Mouse (Mus musculus): ENCODE data around the gene Ptprt. TPM values are rescaled to one million over a fixed set of nuclear protein-coding genes. Genes with fewer than 3 reads are reported as not detected.

Gene Ptprt
- polyA plus RNA-seq, 1 experiment = 2.2 TPM

DNA sequence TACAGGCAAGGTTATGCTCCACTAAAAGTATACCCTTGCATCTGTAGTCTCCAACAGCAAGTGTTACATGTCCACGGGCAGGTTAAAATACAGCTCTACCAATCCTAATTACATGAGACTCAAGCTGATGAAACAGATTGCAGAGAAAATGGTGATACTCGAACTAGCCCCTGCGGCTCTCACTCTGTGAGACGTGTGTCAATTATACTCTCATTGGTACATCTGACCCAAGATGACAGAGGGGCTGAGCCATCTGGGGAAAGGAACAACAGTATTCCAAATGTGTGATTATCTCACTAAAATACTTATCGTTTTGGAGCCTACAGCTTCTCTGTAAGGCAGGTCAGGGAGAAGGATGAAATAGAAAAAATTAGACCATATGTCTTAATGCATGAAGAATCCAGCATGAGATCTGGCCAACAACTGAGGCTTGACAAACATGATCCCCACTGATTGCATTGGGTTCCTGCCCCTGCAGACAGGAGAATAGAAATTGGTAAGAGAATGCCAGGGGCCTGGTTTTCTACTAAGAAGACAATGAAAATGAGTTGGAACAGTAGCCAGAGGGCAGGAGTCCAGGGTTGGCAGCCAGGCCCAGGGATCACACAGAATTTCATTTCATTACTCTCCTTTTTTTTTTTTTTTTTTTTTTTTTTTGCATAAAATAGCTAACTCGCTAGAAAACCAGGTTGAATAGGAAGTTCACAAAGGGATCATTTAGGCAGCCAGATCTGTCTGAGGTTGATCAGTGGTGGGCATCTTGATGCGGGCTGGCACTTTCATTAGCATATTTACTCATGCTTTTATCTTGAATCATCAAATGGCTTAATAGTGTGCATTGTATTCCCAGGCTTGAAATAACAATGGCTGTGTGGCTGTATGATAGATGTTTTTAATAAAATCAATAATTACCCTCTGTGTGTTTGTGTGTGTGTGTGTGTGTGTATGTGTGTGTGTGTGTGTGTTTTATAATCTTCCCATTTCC lies 699.5 kb downstream of the Ptprt start:
- DNase-seq (ENCODE audit: low read depth) = no peak

DNA sequence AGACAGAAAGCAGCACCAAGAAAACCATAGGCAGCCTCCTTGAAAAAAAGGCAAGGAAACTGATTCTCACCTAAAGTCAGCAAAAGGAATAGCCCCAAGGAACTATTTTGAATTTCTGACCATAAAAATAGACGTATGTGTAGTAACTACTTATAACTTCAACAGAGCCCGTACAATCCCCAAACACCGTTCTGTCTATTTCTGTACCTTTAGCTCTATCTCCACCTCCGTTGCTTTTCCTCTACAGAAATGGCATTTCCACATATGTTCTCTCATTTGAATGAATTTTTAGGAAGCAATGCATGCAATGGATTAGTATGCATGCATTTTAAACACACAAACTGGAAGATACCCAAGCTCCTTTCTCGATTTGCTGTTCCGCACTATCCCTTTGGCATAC lies 715.5 kb downstream of the Ptprt start:
- DNase-seq (ENCODE audit: low read depth) = no peak

DNA sequence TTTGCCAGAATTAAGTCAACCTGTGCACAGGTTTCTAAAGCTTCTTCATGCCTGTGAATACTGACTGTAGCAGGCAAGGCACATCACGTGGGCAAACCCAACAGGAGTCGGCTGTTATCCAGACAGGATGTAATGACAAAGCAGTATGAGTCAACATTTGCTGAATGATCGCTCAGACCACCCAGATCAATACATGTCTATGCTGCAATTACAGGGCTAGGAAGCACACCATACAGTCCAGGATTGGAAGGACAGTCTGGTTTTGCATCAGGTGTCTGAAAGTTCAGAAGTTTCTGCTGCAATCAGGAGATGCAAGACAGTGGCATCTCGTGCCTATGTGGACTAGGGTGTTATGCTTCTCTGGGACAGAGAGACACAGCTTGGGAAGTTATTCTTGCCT lies 716.3 kb downstream of the Ptprt start:
- DNase-seq (ENCODE audit: low read depth) = no peak

DNA sequence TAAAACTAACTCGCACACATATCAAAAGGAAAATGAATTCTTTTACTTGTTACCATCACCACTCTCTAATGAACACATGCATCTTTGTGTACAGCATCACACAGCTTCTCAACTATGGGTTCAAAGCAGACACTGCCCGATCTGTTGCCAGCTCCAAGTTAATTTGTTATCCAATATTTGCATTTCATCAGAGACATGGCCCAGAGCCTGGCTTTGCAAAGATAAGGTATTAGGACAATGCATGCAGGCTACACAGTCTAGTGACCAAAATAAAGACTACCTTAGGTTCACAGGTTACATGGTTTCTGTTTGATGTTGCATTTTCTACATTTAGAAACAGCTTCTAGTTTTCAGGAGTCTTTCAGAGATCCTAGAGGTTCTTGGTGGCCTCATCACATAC lies 719.0 kb downstream of the Ptprt start:
- no peak for DNase-seq (ENCODE audit: low read depth)

DNA sequence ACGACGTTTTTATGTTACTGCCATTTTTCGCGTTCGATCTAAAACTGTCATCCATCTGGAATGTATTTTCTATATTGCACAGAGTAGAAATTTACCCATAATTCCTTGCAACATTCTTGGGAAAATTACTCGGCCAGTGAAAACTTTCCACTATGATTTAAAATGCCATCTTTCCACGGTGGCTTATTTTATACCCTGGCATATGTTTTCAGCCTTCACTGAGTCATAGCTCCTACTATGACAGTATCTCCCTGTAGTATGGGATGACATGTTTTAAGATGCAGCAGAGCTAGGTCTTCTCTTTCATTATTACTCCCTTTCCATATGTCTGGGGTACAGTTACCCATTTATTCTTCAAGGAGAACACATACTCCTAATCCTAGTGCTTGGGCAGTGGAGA lies 753.7 kb downstream of the Ptprt start:
- DNase-seq (ENCODE audit: low read depth) = no peak

DNA sequence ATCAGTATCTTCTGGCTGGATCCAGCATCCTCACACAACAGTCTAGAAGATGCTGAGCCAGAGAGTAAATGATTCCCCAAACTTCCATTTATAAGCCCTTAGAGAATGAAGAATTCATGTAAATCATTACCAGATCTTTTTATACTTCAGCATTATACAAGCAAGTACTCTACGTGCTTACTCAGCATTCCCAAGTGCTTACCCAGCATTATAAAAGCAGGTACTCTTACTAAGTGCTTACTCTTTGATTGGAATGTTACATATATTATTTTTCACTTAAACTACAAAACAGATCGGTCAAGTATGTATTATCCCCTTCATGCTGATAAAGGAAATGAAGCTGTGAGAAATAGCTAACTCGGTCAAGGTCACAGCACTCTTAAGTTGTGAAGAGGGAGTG lies 758.8 kb downstream of the Ptprt start:
- no peak for DNase-seq (ENCODE audit: low read depth)

DNA sequence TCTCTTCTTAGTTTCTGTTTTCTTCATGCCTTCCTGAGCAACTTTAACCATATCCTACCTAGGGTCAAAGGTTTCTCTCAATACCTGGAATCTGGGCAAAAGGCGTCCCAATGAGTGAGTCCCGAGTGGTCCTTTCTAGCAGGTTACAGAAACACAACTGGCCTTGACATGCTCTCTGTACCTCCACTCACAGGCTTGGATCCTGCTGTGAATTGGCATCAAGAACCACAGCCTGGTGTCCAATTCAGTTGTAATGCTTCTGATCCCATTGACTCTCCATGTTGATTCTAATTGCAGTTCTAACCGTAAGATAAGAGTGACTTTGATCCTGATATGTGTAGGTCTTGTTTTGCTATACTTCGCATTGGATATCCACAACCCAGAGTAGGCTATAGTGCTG lies 776.5 kb downstream of the Ptprt start:
- no peak for DNase-seq (ENCODE audit: low read depth)

DNA sequence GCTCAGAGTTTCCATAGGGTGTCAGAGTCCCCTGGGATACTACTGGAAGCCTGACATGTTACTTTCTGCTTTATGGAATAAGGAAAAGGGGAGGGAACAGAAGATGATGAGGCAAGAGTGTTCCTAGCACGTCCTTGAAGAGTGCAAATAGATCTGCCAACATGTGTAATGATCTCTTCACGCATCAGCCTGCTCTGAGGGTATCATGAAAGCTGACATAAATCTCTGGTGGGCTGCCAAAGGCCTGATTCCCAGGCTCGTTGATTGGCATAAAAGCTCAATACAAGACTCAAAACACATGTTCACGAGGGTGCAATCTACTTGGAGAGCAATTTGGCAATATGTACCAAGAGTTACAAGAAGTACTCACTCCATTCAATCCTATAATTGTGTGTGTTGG lies 778.4 kb downstream of the Ptprt start:
- no peak for DNase-seq (ENCODE audit: low read depth)

DNA sequence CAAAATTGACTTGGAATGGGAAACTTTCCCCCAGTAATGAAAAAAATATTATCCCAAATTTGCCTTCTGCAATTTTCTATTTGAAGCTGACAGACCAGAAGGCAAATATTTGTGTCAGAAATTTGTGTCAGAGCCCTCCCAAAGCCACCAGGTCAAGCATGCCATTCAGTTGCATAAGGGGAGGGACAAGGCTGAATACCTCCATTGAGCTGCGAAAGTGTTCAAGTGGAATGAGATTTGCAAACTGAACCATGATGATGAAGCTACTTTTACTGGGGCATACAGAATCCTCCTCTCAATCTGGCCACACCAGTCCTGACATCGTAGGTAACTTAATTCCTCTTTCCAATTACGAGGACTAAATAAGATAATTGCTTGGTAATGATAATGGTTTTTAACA lies 780.0 kb downstream of the Ptprt start:
- no peak for DNase-seq (ENCODE audit: low read depth)

DNA sequence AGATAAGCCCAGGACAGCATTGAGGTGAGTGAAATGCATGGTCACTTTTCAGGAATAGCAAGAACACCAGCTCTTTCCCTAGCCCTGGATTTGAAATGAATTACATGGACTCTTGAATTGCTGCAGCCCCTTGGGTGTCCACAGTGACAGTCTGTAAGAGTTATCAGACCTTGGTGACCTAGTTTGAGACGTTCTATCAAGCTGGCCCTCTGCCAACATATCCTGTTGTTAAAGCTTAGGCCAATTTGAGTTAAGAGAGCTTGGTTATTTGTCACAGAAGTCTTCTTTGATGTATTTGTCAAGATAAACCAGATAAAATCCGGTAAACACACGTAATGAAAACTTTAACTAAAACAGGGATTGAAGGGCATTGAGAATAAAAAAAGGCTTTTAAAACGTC lies 795.7 kb downstream of the Ptprt start:
- DNase-seq (ENCODE audit: low read depth) = no peak

DNA sequence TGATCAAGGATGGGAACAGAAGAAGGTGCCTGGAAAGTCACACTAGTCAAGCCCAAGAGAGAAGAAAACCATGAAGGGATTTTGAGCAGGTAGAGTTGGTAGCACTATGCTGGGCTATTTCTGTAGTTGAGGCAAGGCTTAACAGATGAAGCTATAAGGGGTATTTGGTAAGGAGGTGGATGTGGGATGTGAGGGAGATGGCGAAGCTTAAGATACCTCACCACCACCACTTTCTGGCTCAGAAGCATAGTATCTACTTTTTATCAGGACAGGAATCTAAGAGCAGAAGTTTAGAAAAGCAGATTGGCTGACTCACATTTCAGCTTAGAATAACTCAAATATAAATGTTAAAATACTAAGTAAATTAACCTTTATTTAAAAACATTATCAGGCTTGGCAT lies 802.1 kb downstream of the Ptprt start:
- no peak for DNase-seq (ENCODE audit: low read depth)

DNA sequence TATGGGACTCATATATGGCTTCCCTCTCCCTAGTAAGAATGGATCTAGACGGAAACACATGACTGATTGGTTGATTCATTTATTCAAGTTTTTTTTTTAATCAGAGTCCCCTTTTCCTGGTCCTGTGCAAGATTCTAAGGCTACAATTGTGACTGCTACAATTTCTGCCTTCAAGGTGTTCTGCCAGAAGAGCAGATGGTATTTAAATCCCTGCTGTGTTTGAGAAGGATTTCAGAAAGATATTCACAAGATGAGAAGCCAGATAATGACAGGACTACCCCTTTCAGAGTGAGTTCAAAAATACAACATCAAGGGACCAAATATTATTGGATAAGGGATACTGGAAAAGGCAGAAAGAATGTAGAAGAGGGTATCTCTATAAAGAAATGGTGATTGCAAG lies 802.6 kb downstream of the Ptprt start:
- DNase-seq (ENCODE audit: low read depth) = no peak

DNA sequence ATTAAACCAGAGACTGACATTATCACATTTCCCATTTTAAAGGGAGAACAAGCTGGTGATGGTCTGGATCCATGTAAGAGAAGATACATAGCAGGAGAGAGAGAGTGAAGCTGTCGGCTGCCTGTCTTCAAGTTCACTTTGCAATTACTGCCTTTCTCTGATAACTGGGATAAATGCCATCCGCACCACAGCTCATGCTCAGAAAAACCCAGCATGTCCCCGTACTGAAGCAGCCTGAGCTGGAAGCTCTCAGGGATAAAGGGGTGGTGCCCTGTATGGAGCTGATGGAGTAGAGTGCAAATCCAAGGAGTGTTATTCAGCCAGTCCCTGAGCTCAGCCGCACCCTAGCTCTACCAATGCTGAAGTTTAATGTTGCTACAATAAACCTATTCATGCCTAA lies 825.9 kb downstream of the Ptprt start:
- no peak for DNase-seq (ENCODE audit: low read depth)

DNA sequence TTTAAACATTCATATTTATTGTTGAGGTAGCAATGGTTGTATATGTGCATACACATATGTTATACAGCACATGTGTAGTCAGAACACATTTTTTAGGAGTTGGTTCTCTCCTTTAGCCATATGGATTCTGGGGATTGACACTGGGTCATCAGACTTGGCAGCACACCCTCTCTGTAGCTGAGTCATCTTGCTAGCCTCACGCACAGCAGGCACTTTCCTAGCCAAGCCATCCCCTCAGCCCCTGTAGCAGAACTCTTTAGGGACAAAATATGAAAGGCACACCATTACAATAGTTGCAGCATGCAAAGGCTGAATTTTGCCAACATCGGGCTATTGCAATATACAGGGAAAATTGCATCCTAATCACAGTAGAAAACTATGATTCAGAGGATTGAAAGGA lies 827.1 kb downstream of the Ptprt start:
- DNase-seq (ENCODE audit: low read depth) = no peak

DNA sequence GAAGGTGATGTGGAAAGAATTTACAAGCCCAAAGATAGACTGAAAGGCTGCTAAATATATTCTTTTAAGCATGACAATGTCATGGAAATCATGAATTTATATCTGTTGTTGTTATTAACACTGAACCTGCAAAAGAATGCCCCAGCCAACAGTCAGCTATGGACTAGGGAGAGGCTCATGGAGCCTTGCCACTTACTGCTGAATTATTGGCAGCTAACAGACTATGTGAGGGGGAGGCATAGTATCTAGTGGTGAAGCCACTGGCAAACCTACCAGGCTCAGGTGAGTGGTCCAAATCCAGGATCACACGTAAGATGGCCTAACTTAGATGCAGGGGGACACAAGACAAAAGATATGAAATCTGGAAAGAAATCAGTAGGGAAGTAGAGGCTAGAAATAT lies 847.6 kb downstream of the Ptprt start:
- no peak for DNase-seq (ENCODE audit: low read depth)

DNA sequence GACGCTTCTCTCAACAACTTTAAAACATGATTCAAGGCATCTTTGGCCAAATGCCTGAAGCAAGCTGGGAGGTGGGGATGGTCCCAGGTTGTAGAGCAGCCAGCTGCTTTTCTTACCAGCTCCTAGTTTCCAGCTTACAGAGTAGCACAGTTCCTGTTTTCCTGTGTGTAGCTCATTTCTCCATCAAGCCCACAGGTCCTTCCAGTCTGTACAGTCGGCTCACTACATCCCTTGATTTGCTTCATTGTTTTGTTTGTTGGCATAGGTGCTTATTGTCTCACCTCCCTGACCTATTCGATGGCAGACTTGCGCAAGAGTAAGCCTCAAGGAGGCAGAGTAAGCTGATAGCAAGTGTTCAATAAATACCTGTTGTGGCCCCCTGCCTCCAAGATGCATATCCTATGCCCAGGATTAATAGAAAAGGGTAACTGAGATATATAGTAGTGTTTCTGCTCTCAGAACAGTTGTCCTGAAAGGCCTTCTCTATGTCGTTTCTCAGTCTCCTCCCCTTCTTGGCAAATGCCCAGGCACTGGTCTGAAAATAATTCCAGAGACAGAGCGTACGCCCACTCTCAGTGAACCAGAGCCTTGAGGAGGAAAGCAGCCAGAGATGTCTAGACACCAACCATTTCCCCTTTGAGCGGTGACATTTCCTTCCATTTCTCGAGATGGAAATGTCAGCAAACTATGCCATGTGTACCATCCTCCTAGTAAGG lies 852.7 kb downstream of the Ptprt start:
- no peak for DNase-seq (ENCODE audit: low read depth)

DNA sequence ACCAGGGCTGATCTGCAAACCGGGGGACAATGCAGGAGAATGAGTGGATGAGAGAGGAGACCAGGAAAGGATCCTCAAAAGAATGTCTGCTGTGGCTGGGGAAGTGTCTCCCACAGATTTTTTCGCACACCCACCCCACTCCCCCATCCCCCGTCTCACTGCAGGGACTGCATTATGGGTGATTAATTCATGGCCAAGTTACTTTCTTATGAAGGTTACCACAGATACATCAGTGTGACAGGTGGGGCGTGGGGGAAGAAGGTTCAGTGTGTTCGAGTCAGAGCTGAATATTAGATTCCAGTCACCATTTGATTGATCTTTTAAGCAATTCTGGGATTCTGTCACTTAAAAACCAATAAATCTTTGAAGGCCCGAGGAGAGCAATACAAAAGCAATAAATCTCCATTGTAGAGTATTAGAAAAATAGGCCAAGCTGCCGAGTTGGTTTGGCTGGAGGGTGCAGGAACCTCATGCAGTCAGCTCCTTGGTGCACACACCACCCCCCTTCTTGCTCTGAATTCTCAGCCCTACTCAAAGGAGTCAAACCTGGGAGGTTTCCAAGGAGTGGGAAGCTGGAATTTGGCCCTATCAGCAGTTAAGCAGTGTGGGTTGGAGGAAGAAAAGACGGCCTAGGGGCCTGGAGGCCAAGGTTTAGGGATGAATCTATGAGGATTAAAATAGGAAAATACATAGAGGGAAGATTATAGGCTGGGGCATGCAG lies 854.5 kb downstream of the Ptprt start:
- no peak for DNase-seq (ENCODE audit: low read depth)

DNA sequence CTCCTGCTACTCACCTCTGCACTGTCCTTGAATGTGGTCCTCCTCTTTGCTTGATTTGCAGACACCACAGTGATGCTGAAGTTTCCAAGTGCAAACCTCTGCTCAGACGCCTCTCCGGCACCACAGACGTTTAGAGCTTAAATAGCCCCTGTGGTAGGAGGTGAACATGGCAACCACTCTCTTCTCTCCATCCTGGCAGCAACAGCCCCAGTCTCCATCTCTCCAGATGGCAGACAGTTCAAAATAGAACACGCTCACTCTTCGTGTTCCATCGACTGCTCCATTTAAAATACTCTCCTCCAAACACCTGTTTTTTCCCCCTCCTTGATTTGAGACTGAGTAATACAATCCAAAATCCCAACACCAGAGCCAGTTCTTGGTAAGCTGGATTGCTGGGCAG lies 861.0 kb downstream of the Ptprt start:
- no peak for DNase-seq (ENCODE audit: low read depth)

DNA sequence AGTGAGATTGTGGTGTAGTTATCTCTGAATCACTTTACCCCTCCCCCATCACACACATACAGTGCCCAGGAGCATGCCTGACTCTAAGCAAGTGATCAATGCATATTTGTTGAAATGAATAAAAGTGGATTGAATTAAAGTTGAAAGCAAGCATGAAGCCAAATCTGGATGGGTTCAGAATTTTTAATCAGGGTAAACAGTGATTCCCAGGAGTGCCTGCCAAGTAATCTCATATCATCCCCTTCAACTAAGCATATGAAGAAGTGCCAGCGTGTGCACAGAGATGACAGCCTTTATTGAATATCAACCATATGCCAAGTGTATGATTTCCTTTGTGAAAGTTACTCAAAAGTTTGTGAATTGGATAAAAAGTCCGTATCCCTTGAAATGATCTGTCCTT lies 893.4 kb downstream of the Ptprt start:
- no peak for DNase-seq (ENCODE audit: low read depth)

DNA sequence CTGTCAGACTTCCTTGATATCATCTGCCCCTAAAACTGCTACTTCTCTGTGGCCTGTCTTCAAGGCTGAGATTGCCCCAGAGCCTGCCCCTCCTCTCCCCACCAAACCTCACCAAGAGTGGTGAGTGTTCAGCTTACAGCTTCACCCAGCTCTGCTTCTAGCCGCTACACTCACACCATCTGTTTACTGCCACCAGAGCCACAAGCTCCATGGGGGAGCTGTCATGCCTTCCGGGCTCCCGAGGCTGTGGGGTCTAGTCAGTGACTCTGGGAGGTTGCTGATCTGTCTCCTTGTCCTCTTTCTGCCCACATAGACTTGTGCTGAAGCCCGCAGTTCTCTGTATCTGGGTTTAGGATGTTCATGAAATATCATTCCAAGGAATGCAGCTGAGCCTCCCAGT lies 947.9 kb downstream of the Ptprt start:
- no peak for DNase-seq (ENCODE audit: low read depth)

DNA sequence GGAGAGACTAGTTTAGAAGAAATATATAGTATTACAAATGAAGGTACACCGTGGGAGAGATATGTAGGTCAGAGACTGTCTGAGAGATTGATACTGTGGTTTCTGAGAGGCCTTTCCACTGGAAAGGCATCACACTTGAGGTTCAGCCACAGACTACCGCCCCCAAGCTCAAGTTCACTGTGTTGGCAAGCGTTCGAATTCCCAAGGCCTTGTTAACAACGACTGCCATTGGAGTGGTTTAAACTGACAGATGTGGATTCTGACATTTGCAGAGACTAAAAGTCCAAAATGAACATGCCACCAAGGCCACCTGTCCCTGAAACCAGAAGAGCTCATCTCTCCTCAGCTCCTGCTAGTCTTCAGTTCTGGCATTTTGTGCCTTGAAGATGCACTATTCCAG lies 951.6 kb downstream of the Ptprt start:
- no peak for DNase-seq (ENCODE audit: low read depth)

DNA sequence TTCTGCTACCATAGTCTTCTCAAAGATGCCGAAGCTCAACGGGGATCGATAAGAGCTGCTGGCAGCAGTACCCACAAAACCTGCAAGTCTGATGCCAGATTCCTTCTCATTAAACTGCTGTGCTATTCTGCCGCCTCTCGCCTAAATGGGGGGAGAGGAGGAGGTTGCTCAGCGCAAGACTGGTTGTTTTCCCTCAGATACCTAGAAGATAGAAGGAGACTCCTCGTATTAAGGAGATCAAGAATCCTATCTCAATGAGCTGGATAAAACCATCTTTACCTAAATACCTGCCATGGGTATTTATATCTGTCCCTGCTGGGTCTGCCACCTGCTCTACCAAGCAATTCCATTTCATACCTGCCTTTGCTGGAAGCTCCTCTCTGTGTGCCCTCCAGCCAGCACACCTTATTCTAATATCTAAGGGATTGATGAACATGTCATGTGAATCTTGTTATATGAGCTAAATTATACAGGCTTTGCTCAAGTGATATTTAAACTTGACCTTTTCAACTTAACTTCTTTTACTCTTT lies 954.5 kb downstream of the Ptprt start:
- no peak for DNase-seq (ENCODE audit: low read depth)
